Mouse (Mus musculus): Measurements from ENCODE around the gene Cdrt4. TPM values are rescaled to one million over a fixed set of nuclear protein-coding genes. Genes with fewer than 3 reads are reported as not detected.

The Cdrt4 gene
- polyA plus RNA-seq, 2 experiments from 2014 or later: not detected

Other genes with a start within 250 kb of the Cdrt4 start
- gene Zfp287, start 219.3 kb upstream of the Cdrt4 start, polyA plus RNA-seq (2017; shearing (Covaris generic)): 10 to 100 TPM; 16.9 to 20.4 TPM
- gene Gm10428, start 198.1 kb upstream of the Cdrt4 start, polyA plus RNA-seq (2017; shearing (Covaris generic)): not detected
- gene Zfp286, start 161.7 kb upstream of the Cdrt4 start, polyA plus RNA-seq (2017; shearing (Covaris generic)): 1 to 10 TPM; 3.8 to 4.3 TPM
- 1 to 10 TPM; 2.5 to 4.3 TPM for gene Trim16, start 131.0 kb upstream of the Cdrt4 start, polyA plus RNA-seq (2017; shearing (Covaris generic))
- 1 to 10 TPM; 8.4 to 9.6 TPM for gene Fbxw10, start 104.1 kb upstream of the Cdrt4 start, polyA plus RNA-seq (2017; shearing (Covaris generic))
- 10 to 100 TPM; 57.6 to 61.6 TPM for gene Tvp23b, start 71.7 kb upstream of the Cdrt4 start, polyA plus RNA-seq (2017; shearing (Covaris generic))
- not detected for gene Tekt3, start 110.5 kb downstream of the Cdrt4 start, polyA plus RNA-seq (2017; shearing (Covaris generic))
- gene Pmp22, start 177.8 kb downstream of the Cdrt4 start, polyA plus RNA-seq (2017; shearing (Covaris generic)): not detected